Mouse (Mus musculus): ENCODE measurements around the gene 1700102P08Rik. TPM values are rescaled to one million over a fixed set of nuclear protein-coding genes. Genes with fewer than 3 reads are reported as not detected.

1700102P08Rik gene
- polyA plus RNA-seq, 1 experiment from 2014 or later: 2.1 TPM

GRCm38 (mm10) chr9:108378736-108379135 is 13.9 kb upstream of the 1700102P08Rik start:
- Histone ChIP-seq H3K9ac (replicated peaks; ENCODE audit: low read depth, low read length) (no peak overlapping the region), H3K4me3 (ENCODE audit: low read depth, low read length) (no peak overlapping the region), H3K4me2 (ENCODE audit: low read depth, low read length) (no peak overlapping the region), H3K27ac (ENCODE audit: low read depth, low read length) (no peak overlapping the region), H3K4me1 (ENCODE audit: control insufficient read depth, insufficient read depth, low read length) (no peaks in the 10 kb centered on the region), H3K9me3 (ENCODE audit: control insufficient read depth, low read length) (no peaks in the 10 kb centered on the region), H3K27me3 (ENCODE audit: control insufficient read depth, insufficient read depth, low read length) (no peaks in the 10 kb centered on the region), H3K36me3 (ENCODE audit: control insufficient read depth, insufficient read depth, low read length) (peaks cover 77% of the 10 kb centered on the region)
- ATAC-seq (ENCODE audit: low read depth): no peak
- 84% methylated on average over 5 of the region's 5 CpGs for WGBS

DNA sequence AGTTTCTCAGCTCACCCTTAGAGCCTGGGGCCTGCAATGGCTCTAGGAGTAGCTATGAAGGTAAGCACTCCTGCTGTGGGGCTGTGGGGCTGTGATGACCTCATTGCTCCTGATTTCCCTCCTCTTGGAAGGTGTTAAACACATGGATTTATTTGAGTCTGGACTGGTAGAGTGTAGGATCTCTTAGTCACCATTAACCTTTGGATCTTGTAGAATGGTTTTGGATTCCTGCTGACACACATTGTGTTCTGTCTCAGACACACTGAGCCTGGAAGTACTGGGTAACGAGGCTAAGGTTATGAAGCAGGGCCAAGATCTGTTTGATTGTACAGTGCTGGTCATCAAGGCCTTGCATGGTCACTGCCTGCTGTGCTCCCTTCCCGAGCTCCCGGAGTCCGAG is 13.3 kb upstream of the 1700102P08Rik start:
- no peak overlapping the region for H3K4me3 ChIP-seq (ENCODE audit: low read depth, low read length)
- H3K27ac ChIP-seq (ENCODE audit: low read depth, low read length): no peak overlapping the region
- ATAC-seq (ENCODE audit: low read depth): no peak
- peaks cover 77% of the 10 kb centered on the region for H3K36me3 ChIP-seq (ENCODE audit: control insufficient read depth, insufficient read depth, low read length)
- no peaks in the 10 kb centered on the region for H3K27me3 ChIP-seq (ENCODE audit: control insufficient read depth, insufficient read depth, low read length)
- H3K9ac ChIP-seq (replicated peaks; ENCODE audit: low read depth, low read length): no peak overlapping the region
- no peaks in the 10 kb centered on the region for H3K4me1 ChIP-seq (ENCODE audit: control insufficient read depth, insufficient read depth, low read length)
- H3K9me3 ChIP-seq (ENCODE audit: control insufficient read depth, low read length): no peaks in the 10 kb centered on the region
- H3K4me2 ChIP-seq (ENCODE audit: low read depth, low read length): no peak overlapping the region
- whole genome bisulfite sequencing: 96% methylated on average over 4 of the region's 4 CpGs

DNA sequence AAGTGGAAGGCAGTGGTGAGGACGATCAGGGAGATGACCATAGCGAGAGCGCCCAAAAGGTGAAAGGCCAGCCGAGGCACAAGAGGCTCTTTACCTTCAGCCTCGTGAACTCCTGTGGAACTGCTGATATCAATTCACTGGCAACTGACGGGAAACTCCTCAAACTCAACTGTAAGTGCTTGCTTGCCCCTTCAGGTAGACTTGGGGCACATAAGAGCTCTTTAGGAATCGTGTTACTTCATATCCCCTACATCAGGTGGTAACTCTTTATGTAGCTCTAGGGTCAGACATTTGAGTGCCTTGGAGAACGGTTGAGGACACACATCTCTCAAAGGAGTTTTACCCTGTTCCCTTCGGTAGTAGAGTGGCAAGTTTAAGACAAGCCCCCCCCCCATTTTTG is 11.2 kb upstream of the 1700102P08Rik start:
- no peaks in the 10 kb centered on the region for H3K4me1 ChIP-seq (ENCODE audit: control insufficient read depth, insufficient read depth, low read length)

GRCm38 (mm10) chr9:108385006-108385405 is 7.6 kb upstream of the 1700102P08Rik start:
- Histone ChIP-seq H3K27ac (ENCODE audit: low read depth, low read length) (no peak overlapping the region), H3K4me1 (ENCODE audit: control insufficient read depth, insufficient read depth, low read length) (no peaks in the 10 kb centered on the region), H3K4me2 (ENCODE audit: low read depth, low read length) (no peak overlapping the region), H3K36me3 (ENCODE audit: control insufficient read depth, insufficient read depth, low read length) (peaks cover 84% of the 10 kb centered on the region), H3K9ac (replicated peaks; ENCODE audit: low read depth, low read length) (no peak overlapping the region), H3K9me3 (ENCODE audit: control insufficient read depth, low read length) (no peaks in the 10 kb centered on the region), H3K4me3 (ENCODE audit: low read depth, low read length) (no peak overlapping the region), H3K27me3 (ENCODE audit: control insufficient read depth, insufficient read depth, low read length) (no peaks in the 10 kb centered on the region)
- 92% methylated on average over 7 of the region's 7 CpGs for whole genome bisulfite sequencing
- no peak for ATAC-seq (ENCODE audit: low read depth)

More for the DNA sequence above, 11.2 kb upstream of the 1700102P08Rik start:
- no peak overlapping the region for H3K9ac ChIP-seq (replicated peaks; ENCODE audit: low read depth, low read length)
- 94% methylated on average over 9 of the region's 9 CpGs for WGBS
- peaks cover 75% of the 10 kb centered on the region for H3K36me3 ChIP-seq (ENCODE audit: control insufficient read depth, insufficient read depth, low read length)
- no peak overlapping the region for H3K27ac ChIP-seq (ENCODE audit: low read depth, low read length)
- ATAC-seq (ENCODE audit: low read depth): no peak
- no peaks in the 10 kb centered on the region for H3K27me3 ChIP-seq (ENCODE audit: control insufficient read depth, insufficient read depth, low read length)
- no peak overlapping the region for H3K4me2 ChIP-seq (ENCODE audit: low read depth, low read length)
- no peaks in the 10 kb centered on the region for H3K9me3 ChIP-seq (ENCODE audit: control insufficient read depth, low read length)
- H3K4me3 ChIP-seq (ENCODE audit: low read depth, low read length): no peak overlapping the region

GRCm38 (mm10) chr9:108386816-108387215 is 5.8 kb upstream of the 1700102P08Rik start:
- no peak for ATAC-seq (ENCODE audit: low read depth)
- H3K27ac ChIP-seq (ENCODE audit: low read depth, low read length): no peak overlapping the region
- H3K4me3 ChIP-seq (ENCODE audit: low read depth, low read length): no peak overlapping the region
- peaks cover 82% of the 10 kb centered on the region for H3K36me3 ChIP-seq (ENCODE audit: control insufficient read depth, insufficient read depth, low read length)
- no peaks in the 10 kb centered on the region for H3K27me3 ChIP-seq (ENCODE audit: control insufficient read depth, insufficient read depth, low read length)
- H3K9ac ChIP-seq (replicated peaks; ENCODE audit: low read depth, low read length): no peak overlapping the region
- no peaks in the 10 kb centered on the region for H3K4me1 ChIP-seq (ENCODE audit: control insufficient read depth, insufficient read depth, low read length)
- no peak overlapping the region for H3K4me2 ChIP-seq (ENCODE audit: low read depth, low read length)
- WGBS: 92% methylated on average over 4 of the region's 4 CpGs
- H3K9me3 ChIP-seq (ENCODE audit: control insufficient read depth, low read length): no peaks in the 10 kb centered on the region

DNA sequence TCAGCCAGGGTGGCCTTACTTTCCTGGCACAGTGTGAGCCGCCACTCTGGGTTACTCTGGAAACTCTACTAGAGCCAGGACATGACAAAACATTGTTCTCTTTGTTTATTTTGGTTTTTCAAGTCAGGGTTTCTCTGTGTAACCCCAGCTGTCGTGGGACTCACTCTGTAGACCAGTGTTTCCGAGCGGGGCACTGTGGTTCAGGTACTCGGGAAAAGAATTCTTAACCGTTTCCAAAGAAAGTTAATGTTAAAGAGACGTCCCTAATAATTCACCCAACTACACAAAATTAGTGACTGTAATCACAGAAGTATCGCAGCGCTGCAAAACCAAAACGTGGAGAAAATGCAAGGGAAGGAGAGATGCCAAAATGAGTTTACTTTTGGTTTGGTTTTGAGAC is 4.0 kb upstream of the 1700102P08Rik start:
- WGBS: 85% methylated on average over 10 of the region's 10 CpGs
- no peaks in the 10 kb centered on the region for H3K9me3 ChIP-seq (ENCODE audit: control insufficient read depth, low read length)
- ATAC-seq (ENCODE audit: low read depth): no peak
- no peaks in the 10 kb centered on the region for H3K4me1 ChIP-seq (ENCODE audit: control insufficient read depth, insufficient read depth, low read length)
- H3K9ac ChIP-seq (replicated peaks; ENCODE audit: low read depth, low read length): no peak overlapping the region
- H3K4me3 ChIP-seq (ENCODE audit: low read depth, low read length): no peak overlapping the region
- no peak overlapping the region for H3K27ac ChIP-seq (ENCODE audit: low read depth, low read length)
- H3K27me3 ChIP-seq (ENCODE audit: control insufficient read depth, insufficient read depth, low read length): no peaks in the 10 kb centered on the region
- H3K4me2 ChIP-seq (ENCODE audit: low read depth, low read length): no peak overlapping the region
- peaks cover 73% of the 10 kb centered on the region for H3K36me3 ChIP-seq (ENCODE audit: control insufficient read depth, insufficient read depth, low read length)

DNA sequence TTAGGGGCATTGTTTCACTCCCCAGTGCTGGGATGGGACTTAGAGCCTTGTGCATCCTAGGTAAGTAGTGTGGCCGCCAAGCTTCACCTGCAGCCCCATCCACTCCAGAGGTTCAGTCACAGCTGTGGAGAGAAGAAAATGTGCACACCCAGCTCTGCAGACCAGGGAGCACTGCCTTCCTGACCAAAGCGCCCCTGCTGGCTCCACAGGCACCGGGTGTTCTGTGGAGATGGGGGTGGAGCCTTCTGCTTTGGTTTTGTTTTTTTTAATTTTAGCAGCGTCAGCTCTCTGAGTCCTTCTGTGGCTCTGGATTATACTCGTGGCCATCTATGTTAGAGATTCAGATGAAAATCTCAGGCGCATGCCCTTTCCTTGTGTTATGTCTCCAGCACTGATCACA is 3.4 kb upstream of the 1700102P08Rik start:
- 89% methylated on average over 6 of the region's 6 CpGs for WGBS
- Histone ChIP-seq H3K9me3 (ENCODE audit: control insufficient read depth, low read length) (no peaks in the 10 kb centered on the region), H3K27me3 (ENCODE audit: control insufficient read depth, insufficient read depth, low read length) (no peaks in the 10 kb centered on the region), H3K27ac (ENCODE audit: low read depth, low read length) (no peak overlapping the region), H3K4me1 (ENCODE audit: control insufficient read depth, insufficient read depth, low read length) (no peaks in the 10 kb centered on the region), H3K4me2 (ENCODE audit: low read depth, low read length) (no peak overlapping the region), H3K9ac (replicated peaks; ENCODE audit: low read depth, low read length) (no peak overlapping the region), H3K36me3 (ENCODE audit: control insufficient read depth, insufficient read depth, low read length) (peaks cover 68% of the 10 kb centered on the region), H3K4me3 (ENCODE audit: low read depth, low read length) (no peak overlapping the region)
- ATAC-seq (ENCODE audit: low read depth): no peak

GRCm38 (mm10) chr9:108394191-108394590 is 1.6 kb downstream of the 1700102P08Rik start:
- no peaks in the 10 kb centered on the region for H3K4me1 ChIP-seq (ENCODE audit: control insufficient read depth, insufficient read depth, low read length)
- H3K9me3 ChIP-seq (ENCODE audit: control insufficient read depth, low read length): no peaks in the 10 kb centered on the region
- H3K4me2 ChIP-seq (ENCODE audit: low read depth, low read length): no peak overlapping the region
- no peak overlapping the region for H3K27ac ChIP-seq (ENCODE audit: low read depth, low read length)
- H3K9ac ChIP-seq (replicated peaks; ENCODE audit: low read depth, low read length): no peak overlapping the region
- no peak for ATAC-seq (ENCODE audit: low read depth)
- no peak overlapping the region for H3K4me3 ChIP-seq (ENCODE audit: low read depth, low read length)
- H3K36me3 ChIP-seq (ENCODE audit: control insufficient read depth, insufficient read depth, low read length): peaks cover 28% of the 10 kb centered on the region
- no peaks in the 10 kb centered on the region for H3K27me3 ChIP-seq (ENCODE audit: control insufficient read depth, insufficient read depth, low read length)
- 95% methylated on average over 6 of the region's 6 CpGs for WGBS

- no peak for ATAC-seq (ENCODE audit: low read depth)
- 86% methylated on average over 1 of the region's 1 CpGs for WGBS
These were observed 2.8 kb downstream of the 1700102P08Rik start for GRCm38 (mm10) chr9:108395427-108395826.

GRCm38 (mm10) chr9:108398324-108398723 is 5.7 kb downstream of the 1700102P08Rik start:
- H3K4me2 ChIP-seq (ENCODE audit: low read depth, low read length): no peak overlapping the region
- no peaks in the 10 kb centered on the region for H3K27me3 ChIP-seq (ENCODE audit: control insufficient read depth, insufficient read depth, low read length)
- H3K27ac ChIP-seq (ENCODE audit: low read depth, low read length): no peak overlapping the region
- H3K36me3 ChIP-seq (ENCODE audit: control insufficient read depth, insufficient read depth, low read length): peaks cover 2% of the 10 kb centered on the region
- H3K9ac ChIP-seq (replicated peaks; ENCODE audit: low read depth, low read length): no peak overlapping the region
- 92% methylated on average over 3 of the region's 3 CpGs for WGBS
- no peaks in the 10 kb centered on the region for H3K4me1 ChIP-seq (ENCODE audit: control insufficient read depth, insufficient read depth, low read length)
- no peaks in the 10 kb centered on the region for H3K9me3 ChIP-seq (ENCODE audit: control insufficient read depth, low read length)
- no peak for ATAC-seq (ENCODE audit: low read depth)
- H3K4me3 ChIP-seq (ENCODE audit: low read depth, low read length): no peak overlapping the region

More at GRCm38 (mm10) chr9:108395427-108395826, 2.8 kb downstream of the 1700102P08Rik start:
- Histone ChIP-seq H3K4me3 (ENCODE audit: low read depth, low read length) (no peak overlapping the region), H3K27ac (ENCODE audit: low read depth, low read length) (no peak overlapping the region), H3K9ac (replicated peaks; ENCODE audit: low read depth, low read length) (no peak overlapping the region), H3K4me2 (ENCODE audit: low read depth, low read length) (no peak overlapping the region), H3K4me1 (ENCODE audit: control insufficient read depth, insufficient read depth, low read length) (no peaks in the 10 kb centered on the region), H3K27me3 (ENCODE audit: control insufficient read depth, insufficient read depth, low read length) (no peaks in the 10 kb centered on the region), H3K9me3 (ENCODE audit: control insufficient read depth, low read length) (no peaks in the 10 kb centered on the region), H3K36me3 (ENCODE audit: control insufficient read depth, insufficient read depth, low read length) (peaks cover 20% of the 10 kb centered on the region)

Data from neural tube, embryonic 14.5 days (tissue).